Mouse (Mus musculus) lung, postnatal 4 days (tissue): ENCODE results near the gene Nxn.

Experiments
- DNase-seq, 2 experiments: peaks; one replicate each; pipeline ENCODE4 v3.0.0; 2021

Nxn gene

DNA sequence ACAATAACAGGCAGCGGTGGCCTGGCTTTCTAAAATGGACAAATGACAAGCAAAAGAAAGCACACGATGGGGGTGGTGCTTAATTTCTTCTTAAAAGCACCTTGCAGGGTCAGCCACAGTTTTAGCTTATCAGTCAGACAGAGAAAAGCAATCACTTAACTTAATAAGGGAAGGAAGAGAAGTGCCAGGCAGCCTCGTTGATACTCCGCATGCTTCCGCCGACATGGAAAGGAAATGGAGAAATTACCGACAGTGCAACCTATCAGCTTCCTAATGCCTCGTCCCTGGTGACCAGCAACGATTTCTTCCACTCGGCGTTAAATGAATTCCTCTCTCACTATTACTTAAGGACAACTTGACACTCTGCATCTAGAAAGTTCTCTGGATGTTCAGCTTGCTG lies 70.9 kb downstream of the Nxn start:
- no peak for DNase-seq

- DNase-seq = no peak
Measured at GRCm38 (mm10) chr11:76326672-76327071, 72.3 kb downstream of the Nxn start.

- DNase-seq = no peak
Measured at GRCm38 (mm10) chr11:76326051-76326450, 72.9 kb downstream of the Nxn start.

GRCm38 (mm10) chr11:76324801-76325200 lies 74.1 kb downstream of the Nxn start:
- no peak for DNase-seq

DNA sequence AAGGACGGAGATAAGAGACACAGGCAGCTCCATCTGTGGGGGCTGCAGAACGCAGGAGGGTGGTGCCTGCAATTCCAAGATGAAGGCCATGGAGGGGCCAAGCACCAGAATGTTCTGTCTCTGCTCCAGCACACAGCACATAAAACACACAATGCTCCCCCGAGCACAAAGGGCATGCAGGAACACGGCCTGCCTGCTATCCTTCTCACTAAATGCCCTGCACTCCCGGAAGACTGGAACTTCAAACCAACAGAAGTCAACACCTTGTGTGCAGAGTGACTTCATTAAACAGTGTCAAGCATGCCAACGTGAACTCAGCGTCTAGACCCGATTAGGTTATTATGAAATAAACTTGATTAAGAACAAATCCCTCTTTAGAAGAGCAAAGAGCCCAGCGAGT lies 74.7 kb downstream of the Nxn start:
- no peak for DNase-seq

GRCm38 (mm10) chr11:76322939-76323338 lies 76.0 kb downstream of the Nxn start:
- peak in 1 of 2 experiments; percentile 36 for DNase-seq

DNA sequence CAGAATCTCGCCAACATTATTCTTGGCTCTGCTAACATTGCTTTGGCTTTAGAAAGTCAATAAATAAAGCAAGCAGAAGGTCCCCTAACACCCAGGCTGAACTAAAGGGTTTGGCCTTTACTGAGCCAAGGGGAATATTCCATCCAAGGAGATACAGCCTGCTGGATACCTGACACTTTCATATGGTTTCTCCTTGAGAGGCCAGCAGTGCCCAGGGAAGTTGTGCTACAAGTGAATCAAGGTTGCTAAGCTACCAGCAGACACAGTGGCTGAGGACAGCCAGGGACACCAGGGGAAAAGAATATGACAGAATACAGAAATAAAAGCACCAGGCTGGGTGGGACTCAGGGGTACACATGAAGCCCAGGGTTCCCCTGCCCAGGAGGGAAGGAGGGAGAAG lies 76.9 kb downstream of the Nxn start:
- no peak for DNase-seq

- DNase-seq = peak in 1 of 2 experiments; percentile 45
Measured at GRCm38 (mm10) chr11:76320475-76320874, 78.5 kb downstream of the Nxn start.

GRCm38 (mm10) chr11:76319714-76320435 lies 79.1 kb downstream of the Nxn start:
- no peak for DNase-seq

DNA sequence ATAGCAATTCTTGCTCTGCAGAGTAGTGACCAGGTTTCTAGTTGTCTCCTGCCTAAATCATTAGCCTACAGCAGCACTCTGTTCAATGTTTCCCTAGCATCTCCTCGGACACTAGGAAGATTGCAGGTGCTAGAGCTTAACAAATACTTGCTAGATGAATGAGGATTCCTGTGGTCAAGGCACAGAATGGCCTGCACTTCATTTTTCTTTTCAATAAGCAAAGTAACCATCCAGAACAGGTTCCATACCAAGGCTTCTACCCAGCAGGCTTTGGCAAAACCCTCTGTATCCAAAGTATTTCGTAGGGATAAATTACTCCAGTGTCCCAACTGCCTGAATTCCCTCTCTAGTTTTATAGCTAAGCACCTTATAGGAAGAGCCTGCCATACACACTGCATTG lies 81.0 kb downstream of the Nxn start:
- DNase-seq = no peak

GRCm38 (mm10) chr11:76315785-76316444 lies 83.0 kb downstream of the Nxn start:
- no peak for DNase-seq

GRCm38 (mm10) chr11:76314741-76315140 lies 84.2 kb downstream of the Nxn start:
- no peak for DNase-seq

DNA sequence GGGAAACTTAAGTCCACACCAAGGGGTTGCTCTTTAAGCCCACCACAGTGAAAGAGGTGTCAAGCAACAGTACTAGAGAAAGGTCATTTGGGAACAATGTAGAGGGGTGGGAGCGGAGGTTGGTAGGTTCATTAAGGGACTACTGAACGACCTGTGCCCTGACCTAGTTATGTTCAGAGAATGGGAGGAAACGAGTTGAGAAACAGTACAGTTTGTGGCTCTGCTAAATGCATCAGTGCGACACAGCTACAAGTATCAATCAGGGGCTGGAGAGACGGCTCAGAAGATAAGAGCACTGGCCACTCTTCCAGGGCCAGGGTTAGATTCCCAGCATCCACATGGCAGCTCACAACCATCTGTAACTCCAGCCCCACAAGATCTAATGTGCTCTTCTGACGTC lies 84.8 kb downstream of the Nxn start:
- no peak for DNase-seq

GRCm38 (mm10) chr11:76312805-76313204 lies 86.1 kb downstream of the Nxn start:
- no peak for DNase-seq

GRCm38 (mm10) chr11:76311224-76312000 lies 87.5 kb downstream of the Nxn start:
- DNase-seq = no peak

- peak in 1 of 2 experiments; percentile 70 for DNase-seq
Measured at GRCm38 (mm10) chr11:76309868-76310267, 89.1 kb downstream of the Nxn start.

GRCm38 (mm10) chr11:76309072-76309471 lies 89.9 kb downstream of the Nxn start:
- no peak for DNase-seq

DNA sequence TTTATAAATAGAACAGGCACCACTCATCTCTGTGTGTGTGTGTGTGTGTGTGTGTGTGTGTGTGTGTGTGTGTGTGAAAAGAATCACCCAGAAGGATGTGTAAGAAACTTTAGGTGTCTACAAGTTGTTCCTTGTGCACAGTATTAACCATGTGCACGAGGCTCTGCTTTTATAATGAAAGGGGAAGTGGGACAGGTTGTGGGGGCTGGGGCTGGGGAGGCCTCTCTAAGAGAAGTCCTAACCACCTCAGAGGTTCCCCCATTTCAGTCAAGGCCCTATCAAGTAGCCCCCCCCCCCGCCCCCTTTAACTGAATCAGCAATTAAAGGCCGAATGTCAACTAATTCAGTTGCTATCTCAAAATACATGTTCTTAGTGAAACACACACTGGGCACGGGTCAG lies 92.2 kb downstream of the Nxn start:
- no peak for DNase-seq

GRCm38 (mm10) chr11:76305571-76305970 lies 93.4 kb downstream of the Nxn start:
- no peak for DNase-seq

DNA sequence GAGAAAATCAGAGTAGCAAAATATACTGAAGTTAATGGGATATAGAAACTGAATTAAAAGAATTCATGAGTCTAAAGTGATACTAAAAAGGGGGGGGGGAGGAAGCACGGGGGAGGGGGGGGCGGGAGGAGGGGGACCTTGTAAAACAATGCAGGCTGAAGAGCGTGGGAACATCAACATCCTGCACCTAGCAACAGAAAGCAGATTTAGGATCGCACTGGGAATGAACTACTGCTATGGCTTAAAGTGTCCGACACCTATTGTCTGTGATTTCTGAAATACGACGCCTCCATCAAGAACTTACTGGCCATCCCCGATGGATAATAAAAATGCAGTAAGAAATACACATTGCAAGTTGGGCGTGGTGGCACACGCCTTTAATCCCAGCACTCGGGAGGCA lies 95.6 kb downstream of the Nxn start:
- DNase-seq = no peak

GRCm38 (mm10) chr11:76300862-76301261 lies 98.1 kb downstream of the Nxn start:
- DNase-seq = no peak

DNA sequence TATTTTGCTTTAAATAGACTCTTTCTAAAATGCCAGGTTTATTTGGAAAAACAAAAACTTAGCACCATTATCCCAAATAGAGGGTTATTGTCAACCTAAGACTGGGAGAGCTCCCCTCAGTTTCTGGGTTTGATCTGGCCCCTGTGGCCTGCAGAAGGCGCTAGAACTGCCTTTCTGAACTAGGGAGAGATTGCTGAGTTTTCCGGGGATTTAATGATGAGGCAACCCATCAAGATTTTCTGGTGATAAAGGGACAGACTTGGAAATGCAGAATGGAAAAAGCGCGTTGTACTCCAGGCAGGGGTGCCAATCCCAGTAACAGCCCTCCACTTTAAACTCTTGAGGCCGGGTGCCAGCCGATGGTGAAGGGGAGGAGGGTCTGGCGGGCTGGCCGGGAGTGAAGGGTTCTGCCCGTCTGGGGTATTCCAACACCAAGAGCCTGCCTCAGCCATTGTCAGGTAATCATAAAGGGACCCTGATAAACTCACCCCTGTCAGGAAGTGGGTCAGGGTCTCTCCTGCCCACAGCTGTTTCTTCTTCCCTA lies 100.4 kb downstream of the Nxn start:
- DNase-seq = peak in 1 of 2 experiments; percentile 53

DNA sequence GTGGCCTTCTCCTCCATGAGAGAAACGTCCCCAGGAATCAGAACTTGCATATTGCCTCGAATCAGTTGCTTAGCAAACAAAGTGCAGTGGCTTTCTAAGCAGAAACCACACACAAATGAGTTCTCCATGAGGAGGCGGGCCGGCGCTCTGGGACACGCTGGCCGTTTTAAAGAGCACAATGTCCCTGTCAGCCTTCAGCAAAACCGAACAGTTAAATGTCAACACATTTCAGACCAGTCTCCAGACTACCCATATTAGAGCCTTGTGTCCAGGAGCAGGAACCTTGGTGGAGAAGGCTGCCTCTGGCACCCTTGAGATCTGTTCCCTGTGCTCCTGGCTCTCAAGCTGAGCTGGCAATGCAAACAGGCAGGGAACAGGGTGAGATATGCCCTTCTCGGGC lies 101.7 kb downstream of the Nxn start:
- DNase-seq = no peak

DNA sequence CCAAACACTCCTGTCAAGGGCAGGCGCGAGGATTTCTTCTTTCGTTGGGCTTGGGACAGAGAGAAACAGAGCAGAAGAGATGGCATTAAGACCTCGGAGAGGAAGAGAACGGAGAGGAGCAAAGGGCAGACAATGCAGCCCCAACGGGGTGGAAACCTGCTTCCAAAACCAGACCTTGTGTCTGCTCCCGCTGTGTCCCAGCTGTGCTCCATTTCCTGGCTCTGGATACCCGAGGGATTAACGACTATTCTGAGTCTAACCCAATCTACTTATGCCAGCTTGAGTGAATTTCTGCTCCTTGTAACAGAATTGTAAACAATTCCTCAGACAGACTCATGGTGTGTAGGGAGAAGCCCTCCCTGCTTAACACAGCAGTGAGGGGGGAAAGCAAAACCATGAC lies 104.1 kb downstream of the Nxn start:
- no peak for DNase-seq
